Mouse (Mus musculus) heart, postnatal 14 days (tissue): ENCODE data around the gene Crim1. TPM values are rescaled to one million over a fixed set of nuclear protein-coding genes. Genes with fewer than 3 reads are reported as not detected.
A peak's percentile ranks its signal among the peaks of the same experiment; 100 is the strongest.

ENCODE experiments used
- DNase-seq, 2 experiments: peaks; one replicate each; pipeline ENCODE4 v3.0.0; 2021 to 2022
- intact Hi-C: fragments of 180-260 bp; cut with DNase I; formaldehyde crosslinking; loops from one replicate; pipeline ENCODE4 v1.15.1; 2025
- total RNA-seq, 2 experiments: library from RNA; stranded (reverse); gene quantifications; 2 replicates each; pipeline ENCODE4 v1.2.3; 2021

The Crim1 gene
- total RNA-seq, 2 experiments from 2014 or later, result 44.9 to 45.3 TPM

GRCm38 (mm10) chr17:78274609-78275506, 74.8 kb downstream of the Crim1 start:
- intact Hi-C loops, result no loop called here

GRCm38 (mm10) chr17:78275507-78275813, 75.4 kb downstream of the Crim1 start:
- no peak for DNase-seq
- intact Hi-C loops, result no loop called here

More at GRCm38 (mm10) chr17:78274609-78275506, 74.8 kb downstream of the Crim1 start:
- no peak for DNase-seq

GRCm38 (mm10) chr17:78279191-78279590, 79.1 kb downstream of the Crim1 start:
- intact Hi-C loops, result no loop called here
- no peak for DNase-seq

GRCm38 (mm10) chr17:78280991-78281712, 81.1 kb downstream of the Crim1 start:
- DNase-seq, result no peak
- intact Hi-C loops, result no loop called here

- intact Hi-C loops, result no loop called here
- DNase-seq, result no peak
Observed at GRCm38 (mm10) chr17:78283271-78283992, 83.4 kb downstream of the Crim1 start.

GRCm38 (mm10) chr17:78286021-78286420, 86.0 kb downstream of the Crim1 start:
- DNase-seq, result no peak
- intact Hi-C loops, result no loop called here

GRCm38 (mm10) chr17:78287391-78287790, 87.3 kb downstream of the Crim1 start:
- intact Hi-C loops, result no loop called here
- no peak for DNase-seq

GRCm38 (mm10) chr17:78290153-78290876, 90.3 kb downstream of the Crim1 start:
- intact Hi-C loops, result no loop called here
- no peak for DNase-seq

GRCm38 (mm10) chr17:78291030-78291429, 91.0 kb downstream of the Crim1 start:
- no peak for DNase-seq
- intact Hi-C loops, result no loop called here

- no peak for DNase-seq
- intact Hi-C loops, result no loop called here
Observed at GRCm38 (mm10) chr17:78292301-78292700, 92.3 kb downstream of the Crim1 start.

- no peak for DNase-seq
- intact Hi-C loops, result no loop called here
Observed at GRCm38 (mm10) chr17:78292827-78293488, 92.9 kb downstream of the Crim1 start.

GRCm38 (mm10) chr17:78295979-78296378, 95.9 kb downstream of the Crim1 start:
- intact Hi-C loops, result no loop called here

GRCm38 (mm10) chr17:78298140-78298539, 98.1 kb downstream of the Crim1 start:
- peak in 1 of 2 experiments; percentile 12 for DNase-seq

More at GRCm38 (mm10) chr17:78295979-78296378, 95.9 kb downstream of the Crim1 start:
- DNase-seq, result no peak

GRCm38 (mm10) chr17:78298967-78299540, 99.0 kb downstream of the Crim1 start:
- intact Hi-C loops, result loop anchor here (2.0 kb wide), 1 partner anchor 102 kb away; no protein-coding TSS in a partner anchor
- DNase-seq, result peak in 1 of 2 experiments; percentile 15

More at GRCm38 (mm10) chr17:78298140-78298539, 98.1 kb downstream of the Crim1 start:
- intact Hi-C loops, result loop anchor here (2.0 kb wide), 1 partner anchor 101 kb away; no protein-coding TSS in a partner anchor

- no peak for DNase-seq
- intact Hi-C loops, result no loop called here
Observed at GRCm38 (mm10) chr17:78303053-78303452, 103.0 kb downstream of the Crim1 start.

GRCm38 (mm10) chr17:78304059-78304458, 104.0 kb downstream of the Crim1 start:
- intact Hi-C loops, result no loop called here
- no peak for DNase-seq

GRCm38 (mm10) chr17:78306434-78306833, 106.4 kb downstream of the Crim1 start:
- no peak for DNase-seq
- intact Hi-C loops, result no loop called here

GRCm38 (mm10) chr17:78308221-78308620, 108.2 kb downstream of the Crim1 start:
- intact Hi-C loops, result no loop called here
- DNase-seq, result no peak

GRCm38 (mm10) chr17:78313006-78313405, 113.0 kb downstream of the Crim1 start:
- no peak for DNase-seq
- intact Hi-C loops, result no loop called here
